Mouse (Mus musculus) forebrain, embryonic 16.5 days (tissue): Measurements from ENCODE around the gene Tmprss12. TPM values are rescaled to one million over a fixed set of nuclear protein-coding genes. Genes with fewer than 3 reads are reported as not detected.

Experiments used
- ATAC-seq: fragments of 200-750 bp; cut with Nextera tagmentation; 2 replicates; pipeline ENCODE4 v1.8.0; 2017; ENCODE audit warnings: mild to moderate bottlenecking, moderate library complexity
- H3K27ac ChIP-seq: fragments of 300-500 bp; sonication (generic); 2 replicates; pipeline ENCODE4 v1.5.1; 2014; ENCODE audit warnings: low read length, control low read depth
- H3K27me3 ChIP-seq: fragments of 300-500 bp; sonication (generic); replicated peaks from 2 replicates; pipeline ENCODE4 v1.6.1; 2014; ENCODE audit warnings: low read length; ENCODE audit not compliant: control insufficient read depth, insufficient read depth
- H3K36me3 ChIP-seq: fragments of 300-500 bp; sonication (generic); 2 replicates; pipeline ENCODE4 v1.6.1; 2014; ENCODE audit not compliant: control insufficient read depth, insufficient read depth
- H3K4me1 ChIP-seq: fragments of 300-500 bp; sonication (generic); replicated peaks from 2 replicates; pipeline ENCODE4 v1.6.1; 2014; ENCODE audit warnings: low read length; ENCODE audit not compliant: control insufficient read depth, insufficient read depth
- H3K4me2 ChIP-seq: fragments of 300-500 bp; sonication (generic); 2 replicates; pipeline ENCODE4 v1.6.1; 2014; ENCODE audit warnings: mild to moderate bottlenecking, low read length, control low read depth
- H3K4me3 ChIP-seq: fragments of 300-500 bp; sonication (generic); replicated peaks from 2 replicates; pipeline ENCODE4 v1.5.1; 2014; ENCODE audit warnings: mild to moderate bottlenecking, low read length, control low read depth
- H3K9ac ChIP-seq: fragments of 300-500 bp; sonication (generic); replicated peaks from 2 replicates; pipeline ENCODE4 v1.6.1; 2014; ENCODE audit warnings: low read depth, low read length, control low read depth
- H3K9me3 ChIP-seq: fragments of 300-500 bp; sonication (generic); 2 replicates; pipeline ENCODE4 v1.6.1; 2016; ENCODE audit warnings: low read length; ENCODE audit not compliant: control insufficient read depth
- WGBS: fragments of 180-500 bp; shearing (Covaris S2); extraction: QIAGEN DNeasy Blood & Tissue Kit; methylation state at CpG from one replicate; pipeline ENCODE4 v1.1.7; 2014; 5-methylcytosine and 5-hydroxymethylcytosine counted together
- polyA plus RNA-seq: library from polyadenylated mRNA; unstranded; fragments of >200 nt; fragmentation: Nextera tagmentation; extraction: Ambion mirVana; gene quantifications from 2 replicates; pipeline ENCODE4 v1.2.1, GENCODE M21; 2015

Gene Tmprss12
- not detected in 2 replicates for polyA plus RNA-seq

GRCm38 (mm10) chr15:100280626-100281025 lies at the start of gene Tmprss12:
Tmprss12 (plus strand) TSS chr15:100280837.
- Histone ChIP-seq H3K27me3 (no peaks in the 10 kb centered on the region), H3K4me1 (no peaks in the 10 kb centered on the region), H3K4me2 (no peak within 1 kb of the TSS), H3K36me3 (no peaks in the 10 kb centered on the region), H3K9ac (no peak within 1 kb of the TSS), H3K4me3 (no peak within 1 kb of the TSS), H3K9me3 (no peaks in the 10 kb centered on the region), H3K27ac (no peak within 1 kb of the TSS)
- no peak for ATAC-seq
- 94% methylated on average over 20 of the region's 20 CpGs for WGBS

DNA sequence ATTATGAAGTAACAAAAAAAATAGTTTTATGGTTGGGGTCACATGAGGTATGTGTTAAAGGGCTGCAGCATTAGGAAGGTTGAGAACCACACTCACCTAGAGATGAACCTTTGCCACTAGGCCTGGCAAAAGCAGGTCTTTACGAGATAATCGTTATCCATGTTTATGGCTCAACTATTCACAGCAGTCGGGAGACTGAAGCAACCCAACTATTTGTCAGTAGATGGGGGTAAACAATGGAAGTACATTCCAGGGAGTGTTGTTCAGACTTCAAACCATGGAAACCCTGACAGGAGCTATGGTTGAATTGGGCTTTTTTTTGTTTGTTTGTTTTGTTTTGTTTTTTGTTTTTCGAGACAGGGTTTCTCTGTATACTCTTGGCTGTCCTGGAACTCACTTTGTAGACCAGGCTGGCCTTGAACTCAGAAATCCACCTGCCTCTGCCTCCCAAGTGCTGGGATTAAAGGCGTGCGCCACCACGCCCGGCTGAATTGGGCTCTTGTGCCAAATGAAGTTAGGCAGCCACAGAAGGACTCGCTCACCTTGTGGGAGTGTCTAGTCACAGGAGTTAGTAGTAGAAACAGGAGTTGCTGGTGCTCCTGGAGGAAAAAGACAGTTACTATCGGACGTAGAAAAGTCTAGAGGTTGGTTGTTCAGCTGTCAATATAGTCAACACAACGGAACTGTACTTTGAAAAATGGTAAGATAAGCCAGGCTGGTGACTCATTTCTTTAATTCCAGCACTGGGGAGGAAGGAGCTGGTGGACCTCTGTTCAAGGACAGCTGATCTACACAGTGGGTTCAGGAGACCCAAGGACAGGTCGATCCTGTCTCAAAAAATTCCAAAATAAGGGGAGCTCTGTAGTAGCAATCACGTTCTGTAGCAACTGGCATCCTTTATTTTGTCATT lies 48.8 kb upstream of the Tmprss12 start:
- no peak for ATAC-seq

DNA sequence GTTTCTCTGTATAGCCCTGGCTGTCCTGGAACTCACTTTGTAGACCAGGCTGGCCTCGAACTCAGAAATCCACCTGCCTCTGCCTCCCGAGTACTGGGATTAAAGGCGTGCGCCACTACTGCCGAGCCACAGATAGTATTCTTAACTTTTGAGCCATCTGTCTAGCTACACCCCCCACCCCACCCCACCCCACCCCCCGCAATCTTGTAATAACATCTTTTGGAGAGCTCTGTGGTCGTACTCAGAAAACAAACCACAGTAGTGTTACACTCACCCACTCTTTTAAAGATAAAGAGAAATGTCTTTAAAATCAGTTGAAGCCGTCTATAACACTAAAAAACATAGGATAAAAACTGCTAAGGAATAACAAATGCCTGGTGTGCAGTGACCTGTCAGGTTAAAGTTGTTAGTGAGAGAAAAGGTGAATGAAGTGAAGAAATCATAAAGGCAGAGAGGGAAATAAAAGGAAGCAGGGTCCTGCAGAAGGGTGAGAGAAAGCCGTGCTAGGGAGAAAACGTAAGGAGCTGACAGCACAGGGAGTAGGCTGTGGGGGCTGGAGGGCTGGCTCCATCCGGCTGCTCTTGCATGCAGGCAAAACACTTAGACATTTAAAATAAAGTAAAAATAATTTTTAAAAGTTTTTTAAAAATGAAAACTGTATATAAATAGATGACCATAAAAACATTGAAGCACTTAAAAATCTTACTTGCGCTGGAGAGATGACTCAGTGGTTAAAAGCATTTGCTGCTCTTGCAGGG lies 45.2 kb upstream of the Tmprss12 start:
- no peak overlapping the region for H3K9ac ChIP-seq
- no peak overlapping the region for H3K4me3 ChIP-seq
- H3K36me3 ChIP-seq: no peaks in the 10 kb centered on the region
- H3K4me1 ChIP-seq: peaks cover 3% of the 10 kb centered on the region; the same call in 1 of the 2 replicates
- 93% methylated on average over 12 of the region's 12 CpGs for WGBS
- no peaks in the 10 kb centered on the region for H3K9me3 ChIP-seq
- H3K27ac ChIP-seq: no peak overlapping the region
- no peak for ATAC-seq
- no peaks in the 10 kb centered on the region for H3K27me3 ChIP-seq
- no peak overlapping the region for H3K4me2 ChIP-seq

More for the DNA sequence above, 48.8 kb upstream of the Tmprss12 start:
- WGBS: 87% methylated on average over 14 of the region's 14 CpGs
- Histone ChIP-seq H3K4me2 (no peak overlapping the region), H3K27ac (no peak overlapping the region), H3K9ac (no peak overlapping the region), H3K36me3 (no peaks in the 10 kb centered on the region), H3K4me1 (peaks cover 17% of the 10 kb centered on the region), H3K27me3 (no peaks in the 10 kb centered on the region), H3K9me3 (no peaks in the 10 kb centered on the region), H3K4me3 (no peak overlapping the region)

GRCm38 (mm10) chr15:100236952-100237351 lies 43.7 kb upstream of the Tmprss12 start:
- 92% methylated on average over 6 of the region's 6 CpGs for WGBS
- H3K4me2 ChIP-seq: no peak overlapping the region
- no peaks in the 10 kb centered on the region for H3K9me3 ChIP-seq
- no peaks in the 10 kb centered on the region for H3K4me1 ChIP-seq
- H3K4me3 ChIP-seq: no peak overlapping the region
- H3K27ac ChIP-seq: no peak overlapping the region
- no peak for ATAC-seq
- H3K36me3 ChIP-seq: no peaks in the 10 kb centered on the region
- no peak overlapping the region for H3K9ac ChIP-seq
- H3K27me3 ChIP-seq: no peaks in the 10 kb centered on the region

DNA sequence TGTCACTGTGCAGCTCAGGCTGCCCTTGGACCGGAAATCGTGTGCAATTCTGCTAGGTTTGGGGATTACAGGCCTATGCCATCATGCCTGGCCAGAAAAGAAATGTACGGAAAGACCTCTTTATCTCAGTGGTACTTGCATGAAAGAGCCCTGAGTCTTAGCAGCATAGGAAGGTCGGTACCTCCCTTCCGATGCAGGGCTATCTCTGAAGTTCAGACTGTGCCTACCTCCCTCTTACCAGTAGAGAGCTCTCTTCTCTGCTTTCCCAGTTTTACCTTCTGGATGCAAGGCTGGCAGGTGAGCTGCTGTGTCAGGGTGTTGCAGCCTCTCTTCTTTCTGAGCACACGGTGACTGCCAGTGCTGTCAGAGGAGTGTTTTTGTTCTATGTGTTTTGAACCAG lies 38.9 kb upstream of the Tmprss12 start:
- Histone ChIP-seq H3K9me3 (no peaks in the 10 kb centered on the region), H3K4me3 (no peak overlapping the region), H3K9ac (no peak overlapping the region), H3K27me3 (no peaks in the 10 kb centered on the region), H3K27ac (no peak overlapping the region), H3K4me2 (no peak overlapping the region), H3K4me1 (no peaks in the 10 kb centered on the region), H3K36me3 (0 out of 2 replicates have a peak, but pooled peaks cover 4% of the 10 kb centered on the region)
- ATAC-seq: no peak
- 97% methylated on average over 6 of the region's 6 CpGs for WGBS

GRCm38 (mm10) chr15:100245951-100246350 lies 34.7 kb upstream of the Tmprss12 start:
- Histone ChIP-seq H3K27me3 (no peaks in the 10 kb centered on the region), H3K27ac (no peak overlapping the region), H3K4me3 (no peak overlapping the region), H3K9ac (no peak overlapping the region), H3K36me3 (peaks cover 21% of the 10 kb centered on the region; the same call in 1 of the 2 replicates), H3K9me3 (no peaks in the 10 kb centered on the region), H3K4me1 (no peaks in the 10 kb centered on the region), H3K4me2 (no peak overlapping the region)
- 97% methylated on average over 7 of the region's 7 CpGs for WGBS
- ATAC-seq: no peak

DNA sequence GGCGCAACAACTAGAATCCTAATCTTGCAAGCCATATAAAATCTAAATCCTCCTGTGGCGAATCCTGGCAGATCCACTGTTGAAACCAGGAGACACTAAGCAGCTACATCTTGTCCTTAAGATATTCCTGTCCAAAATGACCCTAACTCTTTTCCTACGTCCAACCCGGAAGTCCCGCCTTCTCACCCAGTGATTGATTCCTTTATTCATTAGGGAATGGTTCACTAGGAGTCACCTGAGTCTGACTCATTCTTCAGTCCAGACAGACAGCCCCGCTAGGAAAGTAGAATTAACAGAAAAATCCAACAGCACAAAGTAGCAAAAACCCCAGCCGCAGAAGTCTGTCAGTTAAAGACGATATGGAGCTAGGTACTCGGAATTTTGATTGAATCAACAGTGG lies 33.3 kb upstream of the Tmprss12 start:
- Histone ChIP-seq H3K9me3 (no peaks in the 10 kb centered on the region), H3K4me2 (no peak overlapping the region), H3K4me3 (no peak overlapping the region), H3K27ac (no peak overlapping the region), H3K9ac (no peak overlapping the region), H3K4me1 (no peaks in the 10 kb centered on the region), H3K27me3 (no peaks in the 10 kb centered on the region), H3K36me3 (peaks cover 21% of the 10 kb centered on the region; the same call in 1 of the 2 replicates)
- 93% methylated on average over 9 of the region's 9 CpGs for WGBS
- no peak for ATAC-seq

- WGBS: 98% methylated on average over 6 of the region's 6 CpGs
- Histone ChIP-seq H3K36me3 (peaks cover 27% of the 10 kb centered on the region), H3K9me3 (no peaks in the 10 kb centered on the region), H3K4me1 (no peaks in the 10 kb centered on the region), H3K9ac (no peak overlapping the region), H3K27ac (no peak overlapping the region), H3K27me3 (no peaks in the 10 kb centered on the region), H3K4me2 (no peak overlapping the region), H3K4me3 (no peak overlapping the region)
- ATAC-seq: no peak
Measured at GRCm38 (mm10) chr15:100248665-100249433, 31.8 kb upstream of the Tmprss12 start.
